Mouse (Mus musculus): ENCODE data around the gene Man2a2.

GRCm38 (mm10) chr7:80372166-80372565, 991 bp upstream of the Man2a2 start:
- TF ChIP-seq CTCF (IDR thresholded peaks at IDR 0.05) = no peak
- TF ChIP-seq EP300 (IDR thresholded peaks at IDR 0.05) = no peak

Measured in lung, postnatal 0 days (tissue).